Mouse (Mus musculus): ENCODE data around the gene Efna4. TPM values are rescaled to one million over a fixed set of nuclear protein-coding genes. Genes with fewer than 3 reads are reported as not detected.

The Efna4 gene
- total RNA-seq, 2 experiments from 2014 or later = 1.9 to 2.2 TPM

GRCm38 (mm10) chr3:89284261-89284660 is 53.6 kb downstream of the Efna4 start:
- no peak for DNase-seq
- intact Hi-C loops (cut with DNase I) = no loop called here

Other genes starting within 250 kb of the Efna4 start
- gene Rusc1, start 244.7 kb downstream of the Efna4 start, total RNA-seq (2021) = 10 to 100 TPM; 12.6 to 15.0 TPM
- not detected for gene Gm43738, start 236.9 kb downstream of the Efna4 start, total RNA-seq (2021)
- 10 to 100 TPM; 26.2 to 28.3 TPM for gene Fdps, start 236.1 kb downstream of the Efna4 start, total RNA-seq (2021)
- not detected for gene Pklr, start 201.9 kb downstream of the Efna4 start, total RNA-seq (2021)
- under 1 TPM; 0.19 to 0.60 TPM for gene Hcn3, start 177.8 kb downstream of the Efna4 start, total RNA-seq (2021)
- gene Clk2, start 173.2 kb downstream of the Efna4 start, total RNA-seq (2021) = 10 to 100 TPM; 26.6 to 26.7 TPM
- 10 to 100 TPM; 49.4 to 49.6 TPM for gene Scamp3, start 160.6 kb downstream of the Efna4 start, total RNA-seq (2021)
- 1 to 10 TPM; 7.9 to 8.3 TPM for gene Fam189b, start 154.9 kb downstream of the Efna4 start, total RNA-seq (2021)
- gene Gba, start 135.1 kb downstream of the Efna4 start, total RNA-seq (2021) = 10 to 100 TPM; 24.2 to 24.7 TPM
- 10 to 100 TPM; 20.4 to 21.8 TPM for gene Thbs3, start 122.8 kb downstream of the Efna4 start, total RNA-seq (2021)
- gene Mtx1, start 110.9 kb downstream of the Efna4 start, total RNA-seq (2021) = 10 to 100 TPM; 73.7 to 77.2 TPM
- gene Muc1, start 109.0 kb downstream of the Efna4 start, total RNA-seq (2021) = under 1 TPM; 0.20 to 0.34 TPM
- gene Krtcap2, start 92.1 kb downstream of the Efna4 start, total RNA-seq (2021) = 10 to 100 TPM; 84.4 to 88.0 TPM
- 1 to 10 TPM in 1 of 2 experiments, under 1 TPM in 1; 0.77 to 1.1 TPM for gene Trim46, start 91.7 kb downstream of the Efna4 start, total RNA-seq (2021)
- 10 to 100 TPM; 60.2 to 64.2 TPM for gene Dpm3, start 78.7 kb downstream of the Efna4 start, total RNA-seq (2021)
- 10 to 100 TPM; 29.3 to 31.3 TPM for gene Slc50a1, start 67.5 kb downstream of the Efna4 start, total RNA-seq (2021)
- 10 to 100 TPM; 48.8 to 57.5 TPM for gene Efna1, start 56.9 kb downstream of the Efna4 start, total RNA-seq (2021)
- gene Efna3, start 15.1 kb downstream of the Efna4 start, total RNA-seq (2021) = under 1 TPM in 1 of 2 experiments, not detected in 1; 0.17 TPM
- 100 to 1,000 TPM; 101 to 118 TPM for gene Adam15, start 12.0 kb upstream of the Efna4 start, total RNA-seq (2021)
- under 1 TPM in 1 of 2 experiments, not detected in 1; 0.26 TPM for gene Dcst2, start 23.9 kb upstream of the Efna4 start, total RNA-seq (2021)
- under 1 TPM; 0.43 to 0.57 TPM for gene Dcst1, start 27.2 kb upstream of the Efna4 start, total RNA-seq (2021)
- 10 to 100 TPM; 20.2 to 25.6 TPM for gene Zbtb7b, start 56.7 kb upstream of the Efna4 start, total RNA-seq (2021)
- under 1 TPM in 1 of 2 experiments, not detected in 1; 0.64 TPM for gene Lenep, start 64.8 kb upstream of the Efna4 start, total RNA-seq (2021)
- 10 to 100 TPM; 44.4 TPM for gene Flad1, start 73.8 kb upstream of the Efna4 start, total RNA-seq (2021)
- 10 to 100 TPM; 26.6 to 26.9 TPM for gene Cks1b, start 80.4 kb upstream of the Efna4 start, total RNA-seq (2021)
- 10 to 100 TPM; 59.1 to 62.1 TPM for gene Shc1, start 80.4 kb upstream of the Efna4 start, total RNA-seq (2021)
- 10 to 100 TPM; 16.8 to 22.3 TPM for gene Pygo2, start 92.2 kb upstream of the Efna4 start, total RNA-seq (2021)
- 10 to 100 TPM; 66.5 to 66.8 TPM for gene Pbxip1, start 98.7 kb upstream of the Efna4 start, total RNA-seq (2021)
- gene Pmvk, start 116.5 kb upstream of the Efna4 start, total RNA-seq (2021) = 10 to 100 TPM in 1 of 2 experiments, 1 to 10 TPM in 1; 8.9 to 12.1 TPM
- gene Kcnn3, start 182.1 kb upstream of the Efna4 start, total RNA-seq (2021) = 1 to 10 TPM; 7.4 to 8.8 TPM